Mouse (Mus musculus): ENCODE measurements around the gene Mfrp. TPM values are rescaled to one million over a fixed set of nuclear protein-coding genes. Genes with fewer than 3 reads are reported as not detected.
A peak's percentile ranks its signal among the peaks of the same experiment; 100 is the strongest.

The Mfrp gene
- polyA plus RNA-seq, 1 experiment from 2014 or later: 0.20 TPM

GRCm38 (mm10) chr9:44087761-44088455 is 13.6 kb upstream of the Mfrp start:
- Histone ChIP-seq H3K27ac (0 out of 2 replicates have a peak overlapping the region, but pooled peaks have one; percentile 28), H3K9ac (no peak overlapping the region)
- ATAC-seq (ENCODE audit: insufficient number of reproducible peaks, low FRiP score, low TSS enrichment, low read depth): 0 out of 2 replicates have a peak, but pooled peaks have one; percentile 30

DNA sequence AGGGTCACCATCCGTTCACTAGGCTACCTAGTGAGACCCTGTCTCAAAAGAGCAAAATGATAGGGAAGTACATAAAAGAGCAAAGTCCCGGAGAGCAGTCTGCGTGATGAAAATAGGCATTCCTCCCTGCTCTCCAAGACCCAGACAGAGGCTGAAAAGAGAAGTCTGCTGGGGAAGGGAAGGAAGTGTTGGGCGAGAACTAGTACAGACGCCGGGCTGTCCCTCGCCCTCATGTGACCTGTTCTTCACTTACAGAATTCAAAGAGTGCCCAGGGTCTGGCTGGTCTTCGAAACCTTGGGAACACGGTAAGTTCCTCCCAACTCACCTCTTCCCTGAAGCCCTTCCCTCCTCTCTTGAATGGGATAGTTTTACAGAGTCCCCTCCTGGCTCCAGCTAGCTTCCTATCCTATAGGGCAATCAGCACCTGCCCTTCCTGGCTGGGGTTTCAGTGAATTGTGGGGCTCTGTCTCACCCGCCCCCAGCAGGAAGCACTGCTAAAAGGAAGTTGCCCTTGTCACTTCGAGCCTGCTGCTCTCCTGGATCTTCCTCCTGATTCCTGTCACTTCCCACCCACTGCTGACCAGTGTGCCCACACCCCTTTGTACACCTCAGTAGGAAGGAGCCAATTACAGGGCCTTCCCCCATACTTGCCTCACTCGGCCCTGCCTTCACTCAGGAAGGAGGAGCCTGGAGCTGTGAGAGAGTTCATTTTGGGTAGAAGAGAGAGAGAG is 12.5 kb upstream of the Mfrp start:
- no peak overlapping the region for H3K4me3 ChIP-seq
- H3K27me3 ChIP-seq: peaks cover 8% of the 10 kb centered on the region; the same call in 1 of the 2 replicates
- WGBS: 60% methylated on average over 12 of the region's 12 CpGs
- peaks cover 28% of the 10 kb centered on the region for H3K36me3 ChIP-seq
- H3K9me3 ChIP-seq: no peaks in the 10 kb centered on the region
- H3K4me1 ChIP-seq: peaks cover 39% of the 10 kb centered on the region
- H3K27ac ChIP-seq: no peak overlapping the region
- ATAC-seq (ENCODE audit: insufficient number of reproducible peaks, low FRiP score, low TSS enrichment, low read depth): no peak
- H3K9ac ChIP-seq: no peak overlapping the region
- no peak overlapping the region for H3K4me2 ChIP-seq

More at GRCm38 (mm10) chr9:44087761-44088455, 13.6 kb upstream of the Mfrp start:
- peaks cover 21% of the 10 kb centered on the region for H3K36me3 ChIP-seq
- 3% methylated on average over 15 of the region's 15 CpGs for WGBS
- H3K9me3 ChIP-seq: no peaks in the 10 kb centered on the region
- 0 out of 2 replicates have a peak overlapping the region, but pooled peaks have one; percentile 19 for H3K4me2 ChIP-seq
- no peak overlapping the region for H3K4me3 ChIP-seq
- peaks cover 45% of the 10 kb centered on the region for H3K4me1 ChIP-seq
- peaks cover 8% of the 10 kb centered on the region; the same call in 1 of the 2 replicates for H3K27me3 ChIP-seq

GRCm38 (mm10) chr9:44093612-44094503 is 7.7 kb upstream of the Mfrp start:
- Histone ChIP-seq H3K9me3 (no peaks in the 10 kb centered on the region), H3K4me3 (no peak overlapping the region), H3K27me3 (no peaks in the 10 kb centered on the region), H3K9ac (no peak overlapping the region), H3K27ac (no peak overlapping the region), H3K4me2 (peak overlapping the region; percentile 10; the same call in 1 of the 2 replicates), H3K36me3 (peaks cover 34% of the 10 kb centered on the region), H3K4me1 (peaks cover 16% of the 10 kb centered on the region)
- 38% methylated on average over 24 of the region's 24 CpGs for WGBS
- ATAC-seq (ENCODE audit: insufficient number of reproducible peaks, low FRiP score, low TSS enrichment, low read depth): no peak

DNA sequence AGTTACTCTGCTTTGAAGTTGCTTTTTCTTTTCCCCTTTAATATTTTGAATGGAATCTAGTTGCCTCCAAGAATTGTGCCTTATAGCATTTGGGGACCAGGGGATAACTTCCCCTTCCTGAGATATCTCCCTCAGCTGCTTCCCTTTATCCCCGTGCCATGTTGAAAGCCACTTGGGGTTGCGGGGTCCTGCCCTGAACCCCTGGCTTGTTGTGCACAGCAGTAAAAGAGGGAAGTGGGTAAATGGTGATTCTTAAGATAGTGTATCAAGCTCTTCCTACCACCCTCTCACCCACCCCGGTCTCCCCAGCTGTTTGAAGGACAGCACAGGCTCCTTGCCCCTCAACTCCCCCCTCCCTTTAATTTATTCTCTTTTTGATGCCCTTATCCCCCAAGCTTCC is 6.8 kb upstream of the Mfrp start:
- H3K4me3 ChIP-seq: no peak overlapping the region
- peaks cover 12% of the 10 kb centered on the region for H3K4me1 ChIP-seq
- H3K36me3 ChIP-seq: peaks cover 34% of the 10 kb centered on the region
- H3K4me2 ChIP-seq: no peak overlapping the region
- no peak overlapping the region for H3K9ac ChIP-seq
- 90% methylated on average over 3 of the region's 3 CpGs for WGBS
- no peaks in the 10 kb centered on the region for H3K9me3 ChIP-seq
- H3K27ac ChIP-seq: no peak overlapping the region
- no peak for ATAC-seq (ENCODE audit: insufficient number of reproducible peaks, low FRiP score, low TSS enrichment, low read depth)
- no peaks in the 10 kb centered on the region for H3K27me3 ChIP-seq

DNA sequence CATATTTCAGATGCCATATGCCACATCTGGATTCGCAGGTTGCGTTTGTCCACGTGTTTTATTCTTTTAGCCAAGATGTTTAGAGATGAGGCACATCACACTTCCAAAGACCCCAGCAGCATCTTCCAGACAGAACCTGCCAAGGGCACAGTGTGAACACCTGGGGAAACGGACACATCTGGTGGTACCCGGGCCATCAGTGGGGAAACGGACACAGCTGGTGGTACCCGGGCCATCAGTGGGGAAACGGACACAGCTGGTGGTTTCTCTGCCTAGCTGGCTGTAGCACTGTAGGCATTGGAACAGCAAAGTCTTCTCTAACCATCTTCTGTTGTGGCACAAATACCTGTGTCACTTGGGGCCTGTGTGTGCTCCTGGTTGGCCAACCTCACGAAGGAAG is 5.7 kb upstream of the Mfrp start:
- no peak for ATAC-seq (ENCODE audit: insufficient number of reproducible peaks, low FRiP score, low TSS enrichment, low read depth)
- Histone ChIP-seq H3K27ac (no peak overlapping the region), H3K36me3 (peaks cover 34% of the 10 kb centered on the region), H3K9ac (no peak overlapping the region), H3K4me1 (peaks cover 12% of the 10 kb centered on the region), H3K4me3 (no peak overlapping the region), H3K4me2 (no peak overlapping the region), H3K9me3 (no peaks in the 10 kb centered on the region), H3K27me3 (no peaks in the 10 kb centered on the region)
- 84% methylated on average over 9 of the region's 9 CpGs for WGBS

DNA sequence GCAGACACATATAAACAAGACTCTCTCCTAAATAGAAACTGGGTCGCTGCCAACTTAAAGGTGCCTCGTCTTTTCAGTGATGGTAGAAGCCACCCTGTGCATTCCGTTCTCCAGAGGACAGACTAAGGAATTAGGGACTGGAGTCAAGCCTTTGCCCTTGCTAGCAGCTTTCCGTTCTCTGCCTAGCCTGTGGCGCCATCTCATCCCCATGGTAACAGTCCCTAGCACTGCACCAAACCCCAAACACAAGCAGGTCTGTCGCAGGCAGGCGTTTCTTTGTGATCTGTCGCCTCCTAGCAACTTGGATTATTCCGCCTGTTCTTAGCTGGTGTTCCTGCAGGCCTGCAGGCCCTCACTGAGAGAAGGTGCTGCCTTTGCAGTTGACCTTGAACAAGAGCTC is 5.0 kb upstream of the Mfrp start:
- Histone ChIP-seq H3K4me1 (peaks cover 12% of the 10 kb centered on the region), H3K4me2 (no peak overlapping the region), H3K9me3 (no peaks in the 10 kb centered on the region), H3K27me3 (no peaks in the 10 kb centered on the region), H3K27ac (no peak overlapping the region), H3K9ac (no peak overlapping the region), H3K4me3 (no peak overlapping the region), H3K36me3 (peaks cover 30% of the 10 kb centered on the region)
- no peak for ATAC-seq (ENCODE audit: insufficient number of reproducible peaks, low FRiP score, low TSS enrichment, low read depth)
- 39% methylated on average over 9 of the region's 9 CpGs for WGBS

GRCm38 (mm10) chr9:44104881-44105280 is 3.4 kb downstream of the Mfrp start:
- Histone ChIP-seq H3K27ac (no peak overlapping the region), H3K4me3 (no peak overlapping the region), H3K4me2 (no peak overlapping the region), H3K36me3 (peaks cover 36% of the 10 kb centered on the region; the same call in 1 of the 2 replicates), H3K9ac (no peak overlapping the region), H3K27me3 (no peaks in the 10 kb centered on the region), H3K4me1 (peaks cover 39% of the 10 kb centered on the region), H3K9me3 (no peaks in the 10 kb centered on the region)
- 92% methylated on average over 7 of the region's 7 CpGs for WGBS
- no peak for ATAC-seq (ENCODE audit: insufficient number of reproducible peaks, low FRiP score, low TSS enrichment, low read depth)

DNA sequence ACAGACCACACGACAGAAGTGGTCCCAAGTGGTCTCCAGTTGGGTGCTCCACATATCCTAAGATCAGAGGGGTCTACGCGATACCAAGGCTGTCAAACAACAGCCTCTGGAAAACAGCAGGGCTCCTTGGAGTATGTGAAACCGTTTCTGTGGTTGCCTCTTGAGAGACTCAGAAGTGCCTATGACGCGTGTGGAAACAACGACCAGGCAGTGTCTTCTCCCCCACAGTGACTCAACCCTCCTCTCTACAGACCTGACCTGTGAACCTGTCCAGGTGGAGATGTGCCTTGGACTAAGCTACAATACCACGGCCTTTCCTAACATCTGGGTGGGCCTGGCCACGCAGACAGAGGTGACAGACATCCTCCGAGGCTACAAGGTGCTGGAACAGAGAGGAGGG is 4.3 kb downstream of the Mfrp start:
- Histone ChIP-seq H3K27ac (no peak overlapping the region), H3K9ac (no peak overlapping the region), H3K27me3 (no peaks in the 10 kb centered on the region), H3K4me2 (no peak overlapping the region), H3K4me3 (no peak overlapping the region), H3K9me3 (no peaks in the 10 kb centered on the region), H3K4me1 (peaks cover 47% of the 10 kb centered on the region), H3K36me3 (peaks cover 36% of the 10 kb centered on the region; the same call in 1 of the 2 replicates)
- WGBS: 86% methylated on average over 10 of the region's 10 CpGs
- no peak for ATAC-seq (ENCODE audit: insufficient number of reproducible peaks, low FRiP score, low TSS enrichment, low read depth)

- Histone ChIP-seq H3K4me2 (no peak overlapping the region), H3K27ac (no peak overlapping the region), H3K27me3 (no peaks in the 10 kb centered on the region), H3K9ac (no peak overlapping the region), H3K9me3 (no peaks in the 10 kb centered on the region), H3K36me3 (peaks cover 36% of the 10 kb centered on the region; the same call in 1 of the 2 replicates), H3K4me1 (peaks cover 47% of the 10 kb centered on the region), H3K4me3 (no peak overlapping the region)
- ATAC-seq (ENCODE audit: insufficient number of reproducible peaks, low FRiP score, low TSS enrichment, low read depth): no peak
- WGBS: 92% methylated on average over 7 of the region's 7 CpGs
Observed at GRCm38 (mm10) chr9:44106182-44106581, 4.7 kb downstream of the Mfrp start.

DNA sequence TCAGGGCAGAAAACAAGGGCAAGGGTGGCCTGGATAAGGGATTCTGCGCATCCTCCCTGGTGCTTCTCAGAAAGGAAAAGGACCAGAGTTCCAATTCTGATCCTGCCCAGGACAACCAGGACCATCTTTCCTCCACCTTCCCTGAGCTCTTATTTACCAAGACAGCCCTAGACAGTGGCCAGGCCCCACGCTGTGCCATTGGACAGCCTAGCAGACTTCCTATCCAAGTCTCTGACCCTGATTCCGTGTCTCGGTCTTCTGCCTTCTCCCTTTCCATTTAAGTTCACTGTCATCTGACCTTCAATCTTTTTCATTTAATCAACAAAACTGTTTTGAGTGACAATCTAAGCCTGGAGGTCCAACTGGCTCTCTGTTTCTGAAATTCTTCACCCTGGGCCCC is 5.1 kb downstream of the Mfrp start:
- H3K9me3 ChIP-seq: no peaks in the 10 kb centered on the region
- no peaks in the 10 kb centered on the region for H3K27me3 ChIP-seq
- H3K4me1 ChIP-seq: peaks cover 48% of the 10 kb centered on the region
- H3K36me3 ChIP-seq: peaks cover 34% of the 10 kb centered on the region; the same call in 1 of the 2 replicates
- H3K27ac ChIP-seq: peak overlapping the region; percentile 88
- H3K9ac ChIP-seq: no peak overlapping the region
- WGBS: 63% methylated on average over 4 of the region's 4 CpGs
- no peak overlapping the region for H3K4me3 ChIP-seq
- no peak for ATAC-seq (ENCODE audit: insufficient number of reproducible peaks, low FRiP score, low TSS enrichment, low read depth)
- H3K4me2 ChIP-seq: 0 out of 2 replicates have a peak overlapping the region, but pooled peaks have one; percentile 36

DNA sequence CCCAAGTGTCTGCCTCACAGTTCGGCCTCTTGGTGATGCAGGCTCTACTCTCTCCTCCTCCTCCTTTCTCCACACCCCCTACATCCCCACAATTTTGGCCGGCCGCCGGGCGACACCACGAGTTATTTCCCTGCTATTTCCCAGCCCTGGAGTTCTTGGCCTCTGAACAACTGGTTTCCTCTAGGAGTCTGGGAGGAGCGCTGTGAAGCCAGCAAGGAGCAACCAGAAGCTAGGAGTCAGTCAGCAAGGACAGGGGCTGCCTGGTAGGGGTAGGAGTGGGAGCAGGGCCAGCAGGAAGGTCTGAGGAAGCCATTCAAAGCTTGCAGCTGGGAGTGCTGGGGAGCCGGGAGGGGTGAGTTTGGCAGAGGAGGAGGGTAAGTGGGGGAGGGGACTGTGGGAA is 5.6 kb downstream of the Mfrp start, which contains the start of gene C1qtnf5:
Gene C1qtnf5, plus strand, starts transcription at position 136 of the 400 bp plus-strand sequence.
- Histone ChIP-seq H3K9me3 (no peaks in the 10 kb centered on the region), H3K4me2 (peak within 1 kb of the TSS; percentile 36), H3K4me3 (peak within 1 kb of the TSS; percentile 19), H3K27ac (peak within 1 kb of the TSS; percentile 88), H3K9ac (no peak within 1 kb of the TSS), H3K4me1 (peaks cover 52% of the 10 kb centered on the region), H3K27me3 (no peaks in the 10 kb centered on the region), H3K36me3 (peaks cover 31% of the 10 kb centered on the region; the same call in 1 of the 2 replicates)
- peak; percentile 85 for ATAC-seq (ENCODE audit: insufficient number of reproducible peaks, low FRiP score, low TSS enrichment, low read depth)
- 20% methylated on average over 8 of the region's 8 CpGs for WGBS

Data from limb, embryonic 15.5 days (tissue).